Mouse (Mus musculus): ENCODE measurements around the gene Gfi1.
A peak's percentile ranks its signal among the peaks of the same experiment; 100 is the strongest.

The Gfi1 gene

DNA sequence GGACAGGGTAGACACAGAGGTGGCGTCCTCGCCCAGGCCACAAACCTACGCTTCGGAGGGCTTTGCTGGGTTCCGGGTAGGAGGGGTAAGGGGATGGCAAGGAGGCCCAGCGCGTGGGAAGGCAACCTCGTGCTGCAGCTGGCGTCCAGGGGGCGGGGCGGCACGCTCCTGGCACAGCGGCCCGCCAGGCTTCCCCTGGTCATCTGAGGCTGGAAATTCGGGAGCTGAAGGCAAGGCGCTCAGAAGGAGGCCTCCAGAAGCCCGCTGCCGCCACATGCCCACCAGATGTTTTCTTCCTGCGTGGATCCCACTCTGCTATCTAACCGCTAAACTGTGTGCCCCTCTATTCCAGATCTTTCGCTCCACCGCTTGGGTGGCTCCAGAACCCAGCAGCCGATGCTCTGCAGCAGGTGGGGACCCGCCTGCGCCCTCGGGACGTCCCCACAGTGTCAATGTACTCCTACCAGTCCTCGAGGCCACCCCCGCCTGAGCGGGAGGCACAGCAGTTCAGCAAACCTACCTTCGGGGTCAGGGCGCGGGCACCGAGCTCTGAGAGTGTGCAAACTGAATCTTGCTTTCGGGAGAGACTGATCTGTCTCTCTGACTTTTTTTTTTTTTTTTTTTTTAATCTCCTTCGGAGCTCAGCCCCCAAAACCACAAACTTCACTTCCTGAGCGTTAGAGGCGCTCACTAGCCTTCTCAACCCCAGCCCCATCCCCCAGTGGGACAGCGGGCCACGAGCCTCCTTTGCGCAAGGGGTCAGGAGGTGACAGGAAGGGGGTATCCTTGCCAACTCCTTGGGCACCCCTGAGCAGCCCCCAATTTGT is at the start of gene Gfi1:
Gene Gfi1 (minus strand): TSS at position 602 of the 827 bp plus-strand sequence.
- DNase-seq = peak; percentile 24 to 53

DNA sequence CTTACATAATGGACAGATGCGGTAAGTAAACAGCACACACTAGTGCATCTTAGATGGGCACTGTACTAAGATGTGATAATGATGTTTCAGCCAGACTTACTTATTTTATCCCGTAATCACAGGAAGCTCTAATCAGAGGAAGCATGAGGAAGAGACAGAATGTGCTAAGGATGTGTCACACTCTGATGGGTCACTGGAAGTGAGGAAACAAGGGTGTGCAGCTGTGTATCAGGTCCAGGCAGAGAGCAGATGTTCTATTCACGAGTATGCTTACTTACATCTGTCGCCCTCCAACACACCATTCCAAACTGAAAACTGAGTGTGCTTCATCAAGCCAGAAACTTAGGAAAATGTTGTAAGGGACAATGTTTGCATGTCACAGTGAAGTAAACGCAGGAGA is 46.2 kb upstream of the Gfi1 start:
- DNase-seq = no peak

DNA sequence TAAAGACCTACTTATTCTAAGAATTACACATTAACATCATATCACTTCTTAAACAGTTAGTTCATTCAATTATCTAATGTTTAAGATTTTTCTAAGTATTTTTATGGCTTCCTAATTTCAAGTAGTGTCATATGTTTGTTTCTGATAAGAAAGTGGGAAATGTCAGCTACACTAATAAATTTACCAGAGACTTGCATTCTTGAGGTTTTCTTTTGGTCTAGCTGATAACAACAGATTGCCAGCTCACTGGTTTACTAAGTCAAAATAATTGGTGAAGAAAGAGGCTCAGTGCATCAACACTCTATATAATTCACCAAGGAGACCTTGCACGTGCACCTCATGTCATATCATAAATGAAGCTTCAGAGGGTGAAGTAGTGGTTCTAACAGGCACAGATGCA is 42.4 kb upstream of the Gfi1 start:
- DNase-seq = no peak

DNA sequence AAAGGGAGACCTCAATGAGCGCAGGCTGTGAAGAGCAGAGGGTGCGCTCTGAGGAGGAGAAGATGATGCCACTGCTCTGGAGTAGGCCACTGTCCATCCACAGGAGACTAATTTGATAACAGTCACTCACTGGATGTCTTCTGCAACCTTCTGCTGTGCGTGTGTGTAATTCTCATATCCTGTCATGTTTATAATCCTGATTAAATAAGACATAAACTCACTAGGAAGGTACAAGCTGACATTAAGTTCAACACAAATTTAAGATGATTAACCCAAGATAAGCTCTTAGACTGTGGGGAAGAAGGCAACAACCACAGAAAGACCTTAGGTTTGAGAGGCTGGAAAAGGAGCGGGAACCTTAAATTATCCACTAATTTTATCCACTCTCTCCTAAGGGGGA is 40.1 kb upstream of the Gfi1 start:
- no peak for DNase-seq

DNA sequence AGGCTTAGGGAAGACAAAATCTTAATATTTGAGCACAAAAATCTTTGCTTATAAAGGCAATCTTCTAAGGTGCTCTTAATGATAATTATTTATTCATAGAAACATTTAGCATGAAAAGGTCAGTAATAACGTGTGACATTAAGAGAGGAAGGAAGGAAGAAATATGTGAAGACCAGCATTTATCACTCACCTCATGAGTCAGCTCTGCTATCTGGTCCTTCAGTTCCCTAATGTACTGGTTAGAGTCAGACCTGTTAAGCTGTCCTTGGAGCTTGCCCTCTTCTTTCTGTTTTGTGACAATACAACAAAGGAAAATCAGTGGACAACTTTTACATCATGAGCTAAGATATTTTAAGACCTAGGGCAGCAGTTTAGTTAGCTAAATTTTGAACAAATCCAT is 38.6 kb upstream of the Gfi1 start:
- DNase-seq = no peak

DNA sequence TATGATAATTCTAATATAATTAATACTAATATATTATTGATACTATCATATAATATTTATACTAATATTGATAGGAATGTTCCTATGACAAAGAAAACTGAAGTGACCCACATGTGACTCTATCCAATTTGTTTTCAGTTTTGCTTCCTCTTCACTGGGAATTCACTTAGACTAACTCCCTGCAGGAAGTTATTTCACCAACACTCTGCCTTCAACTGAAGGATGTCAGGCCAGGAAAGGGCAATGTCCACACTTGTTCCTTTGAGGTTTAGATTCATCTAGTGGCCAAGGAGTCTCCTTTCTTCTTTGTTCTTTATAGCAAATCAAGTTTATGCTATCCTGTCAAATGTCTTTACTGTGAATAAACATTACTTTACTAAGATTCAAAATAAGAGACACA is 37.8 kb upstream of the Gfi1 start:
- no peak for DNase-seq

DNA sequence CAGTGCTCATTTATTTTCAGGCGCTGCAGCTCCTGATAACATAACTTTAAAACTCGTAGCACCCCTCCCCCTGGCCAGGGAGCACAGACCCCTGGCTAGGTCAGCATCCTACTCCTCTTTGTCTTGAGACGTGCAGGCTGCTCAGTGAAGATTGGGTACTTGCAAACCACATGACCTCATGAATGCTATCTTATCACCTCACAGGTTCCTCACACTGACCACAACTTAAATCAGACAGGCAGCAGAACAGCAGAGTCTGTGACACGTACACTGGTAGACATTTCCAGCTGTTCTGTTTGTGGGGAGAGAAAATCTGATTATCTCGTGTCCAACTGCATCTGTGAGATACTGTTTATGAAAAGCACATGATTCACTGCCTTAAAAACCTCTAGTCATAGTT is 33.3 kb upstream of the Gfi1 start:
- DNase-seq = no peak

DNA sequence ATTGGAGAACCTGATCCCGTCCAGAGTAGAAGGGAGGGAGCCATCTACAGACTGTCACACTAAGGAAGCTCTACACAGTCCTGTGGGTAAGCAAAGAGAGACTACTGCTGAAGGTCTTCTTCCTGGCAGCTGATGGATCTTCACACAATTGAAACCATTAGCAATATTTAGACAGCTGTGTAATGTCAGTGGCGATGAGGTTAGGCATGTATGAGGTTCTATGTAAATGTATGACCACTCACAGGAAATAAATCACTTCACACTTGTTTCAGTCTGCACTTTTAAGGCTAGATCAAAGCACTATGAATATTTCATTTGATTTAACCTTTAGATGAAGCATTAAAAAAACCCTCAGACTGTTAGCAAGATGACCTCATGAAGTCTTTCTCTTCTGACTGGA is 30.2 kb upstream of the Gfi1 start:
- DNase-seq = no peak

DNA sequence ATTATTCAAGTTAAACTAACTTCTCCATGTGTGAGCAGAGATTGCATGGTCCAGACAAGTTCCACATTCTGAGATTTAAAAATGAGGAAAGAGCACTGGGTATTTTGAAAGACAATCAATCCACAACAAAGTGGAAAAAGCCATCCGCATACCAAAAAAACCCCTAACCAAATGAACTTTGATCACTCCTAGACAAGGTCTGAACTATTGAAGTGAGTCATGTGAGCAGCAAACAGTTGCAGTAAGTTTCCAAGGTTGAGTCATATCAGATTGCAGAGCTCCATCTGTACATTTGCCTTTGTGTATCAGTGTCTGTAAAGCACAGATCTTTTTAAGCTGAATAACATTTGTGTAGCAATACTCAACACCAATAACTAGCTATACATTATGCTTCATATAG is 28.9 kb upstream of the Gfi1 start:
- DNase-seq = no peak

DNA sequence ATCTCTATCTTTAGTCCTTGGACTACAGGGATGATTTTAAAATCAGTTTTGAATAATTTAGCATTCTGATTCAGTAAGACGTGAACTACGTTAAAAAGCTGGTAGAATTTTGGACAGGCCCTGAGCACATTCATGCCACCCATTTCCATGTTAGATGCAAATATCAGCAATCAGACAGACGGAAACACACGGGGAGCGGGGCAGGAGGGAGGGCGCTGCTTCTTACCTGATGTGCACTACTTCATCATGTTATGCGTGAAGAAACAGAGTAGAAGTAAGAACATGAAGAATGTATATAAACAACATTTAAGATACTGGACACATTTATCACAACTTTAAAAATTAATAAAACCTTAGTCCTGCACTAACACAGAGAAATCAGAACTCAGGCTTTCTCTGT is 27.8 kb upstream of the Gfi1 start:
- no peak for DNase-seq

DNA sequence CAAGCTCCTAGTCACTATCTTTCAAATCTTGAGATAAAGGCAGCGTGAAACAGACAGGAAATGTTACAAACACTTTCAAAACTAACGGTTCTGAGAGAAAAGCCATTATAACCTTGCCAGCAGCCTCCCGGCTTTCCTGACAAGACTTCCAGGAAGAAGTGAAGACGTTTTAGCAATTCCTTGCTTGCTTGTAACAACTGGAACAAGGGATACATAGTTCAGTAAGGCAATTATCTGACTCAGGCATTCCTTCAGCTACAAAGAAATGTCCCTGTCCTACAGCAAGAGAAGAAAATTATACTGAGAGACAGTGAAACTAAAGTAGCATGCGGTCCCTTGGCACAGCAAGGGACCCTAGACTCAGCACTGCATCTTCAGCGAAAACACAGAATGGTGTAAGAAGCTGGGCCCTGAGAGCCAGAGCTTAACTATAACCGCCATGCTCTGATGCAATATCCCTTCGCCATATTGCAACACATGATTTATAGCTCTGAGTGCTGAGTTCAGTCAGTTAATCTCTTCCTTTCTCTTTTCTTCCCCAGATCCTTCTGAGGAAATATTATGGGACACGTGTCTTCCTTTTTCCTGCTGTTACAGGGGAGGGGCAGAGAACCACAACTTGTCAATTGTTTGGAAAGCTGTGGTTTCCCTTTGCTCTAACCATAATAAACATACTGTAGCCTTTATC is 23.5 kb upstream of the Gfi1 start:
- no peak for DNase-seq

DNA sequence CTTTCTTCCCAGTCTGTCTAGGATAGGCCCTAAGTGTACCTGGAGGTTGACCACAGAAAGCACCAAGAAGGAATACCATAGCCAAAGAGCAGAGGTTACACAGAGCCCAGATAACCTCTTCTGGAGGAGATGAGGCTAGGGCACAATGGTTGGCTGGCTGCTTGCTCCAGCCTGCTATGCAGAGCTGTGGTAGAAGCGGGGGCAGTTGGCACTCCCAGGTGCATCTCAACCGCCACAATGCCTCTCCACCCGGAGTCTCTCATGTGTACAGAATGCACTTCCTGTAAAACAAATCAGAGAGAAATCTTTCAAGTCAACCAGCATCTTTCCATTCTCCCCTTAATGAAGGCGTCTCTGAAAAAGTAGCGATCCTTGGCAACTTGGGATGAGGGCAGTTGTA is 13.2 kb upstream of the Gfi1 start:
- DNase-seq = no peak

DNA sequence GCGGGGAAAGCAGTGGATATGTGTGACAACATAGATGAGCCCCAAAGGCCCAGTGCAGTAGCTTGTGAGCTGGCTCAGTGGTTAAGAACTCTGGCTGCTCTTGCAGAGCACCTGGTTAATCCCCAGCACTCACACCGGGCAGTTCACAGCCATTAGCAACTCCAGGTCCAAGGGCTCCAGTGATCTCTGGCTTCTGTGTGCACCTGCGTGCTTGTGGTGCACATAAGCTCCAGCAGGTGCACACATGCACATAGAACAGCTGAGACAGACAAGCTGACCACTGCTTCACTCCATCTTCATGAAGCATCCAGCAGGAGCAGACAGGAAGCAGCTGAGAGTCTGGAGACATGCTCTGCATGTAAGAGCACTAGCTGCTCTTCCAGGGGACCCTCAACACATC is 12.5 kb upstream of the Gfi1 start:
- DNase-seq = no peak

DNA sequence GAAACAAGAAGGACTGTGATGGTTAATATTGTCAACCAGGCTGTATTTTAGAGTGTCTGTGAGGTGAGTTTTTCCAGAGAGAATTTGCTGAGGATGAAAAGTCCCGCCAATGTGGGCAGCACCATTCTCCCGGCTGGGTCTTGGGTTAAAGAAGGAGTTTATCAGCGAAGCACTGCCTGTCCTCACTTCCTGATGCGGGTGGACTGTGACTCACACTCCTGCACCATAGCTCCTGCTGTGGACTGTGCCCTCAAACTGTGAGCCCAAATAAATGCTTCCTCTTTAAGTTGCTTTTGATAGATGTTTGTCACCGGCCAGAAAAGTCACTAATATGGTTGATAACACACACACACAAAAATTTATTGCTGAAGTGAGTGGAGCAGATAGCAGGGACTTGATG is 10.3 kb upstream of the Gfi1 start:
- no peak for DNase-seq

DNA sequence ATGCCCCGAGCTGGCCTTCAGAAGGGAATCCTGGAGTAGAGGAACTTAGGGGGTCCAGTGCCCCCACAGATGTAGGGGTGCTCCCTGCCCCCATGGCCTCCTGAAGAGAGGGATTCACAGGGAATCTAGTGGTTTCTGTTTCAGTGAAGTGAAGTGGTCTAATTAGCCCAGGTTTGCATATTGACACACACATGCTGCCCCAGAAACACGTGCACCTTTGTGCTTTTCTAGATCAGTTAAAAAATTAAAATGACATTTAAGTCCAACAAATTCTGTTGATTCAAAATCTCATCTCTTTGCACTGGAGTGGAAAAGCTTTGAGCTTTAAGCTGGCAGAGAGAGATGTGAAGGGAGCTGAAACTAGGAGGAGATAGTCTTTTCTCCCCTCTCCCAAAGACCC is 6.0 kb upstream of the Gfi1 start:
- DNase-seq = no peak

DNA sequence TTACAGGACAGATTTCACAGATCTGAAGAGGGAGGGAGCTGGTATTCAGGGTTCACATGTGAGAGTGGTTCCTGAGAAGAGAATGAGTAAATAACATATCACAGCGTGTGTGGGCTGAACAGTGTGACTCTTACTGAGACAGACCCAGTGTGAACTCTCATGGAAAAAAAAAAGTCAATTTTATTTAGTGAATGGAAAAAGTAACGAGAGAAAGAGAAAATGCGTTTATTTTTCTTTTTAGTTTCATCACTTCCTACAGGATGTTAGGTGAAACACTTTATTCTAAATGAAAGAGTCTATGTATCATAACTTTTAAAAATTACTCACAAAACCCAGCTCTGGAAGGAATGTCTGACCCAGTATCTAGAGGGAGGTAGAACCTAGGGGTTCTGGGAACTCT is 5.6 kb upstream of the Gfi1 start:
- no peak for DNase-seq

DNA sequence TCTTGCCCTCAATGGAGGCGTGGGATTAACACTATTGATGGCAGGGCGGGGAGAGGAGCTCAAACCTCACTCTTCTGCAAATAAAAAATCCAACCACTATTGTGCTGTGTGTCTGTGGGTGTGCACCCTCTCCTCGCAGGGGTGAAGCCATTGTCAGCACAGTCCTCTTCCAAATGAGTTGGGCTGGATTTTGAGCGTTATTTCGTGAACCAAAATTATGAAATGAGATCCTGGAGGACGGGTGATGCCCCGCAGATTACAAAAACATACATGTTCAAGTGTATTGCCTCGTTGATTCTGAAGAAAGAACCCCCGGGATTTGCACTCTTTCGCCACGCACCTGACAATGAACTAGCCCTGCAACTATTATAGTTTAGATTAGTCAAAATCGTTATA is 1.2 kb upstream of the Gfi1 start:
- DNase-seq = no peak

DNA sequence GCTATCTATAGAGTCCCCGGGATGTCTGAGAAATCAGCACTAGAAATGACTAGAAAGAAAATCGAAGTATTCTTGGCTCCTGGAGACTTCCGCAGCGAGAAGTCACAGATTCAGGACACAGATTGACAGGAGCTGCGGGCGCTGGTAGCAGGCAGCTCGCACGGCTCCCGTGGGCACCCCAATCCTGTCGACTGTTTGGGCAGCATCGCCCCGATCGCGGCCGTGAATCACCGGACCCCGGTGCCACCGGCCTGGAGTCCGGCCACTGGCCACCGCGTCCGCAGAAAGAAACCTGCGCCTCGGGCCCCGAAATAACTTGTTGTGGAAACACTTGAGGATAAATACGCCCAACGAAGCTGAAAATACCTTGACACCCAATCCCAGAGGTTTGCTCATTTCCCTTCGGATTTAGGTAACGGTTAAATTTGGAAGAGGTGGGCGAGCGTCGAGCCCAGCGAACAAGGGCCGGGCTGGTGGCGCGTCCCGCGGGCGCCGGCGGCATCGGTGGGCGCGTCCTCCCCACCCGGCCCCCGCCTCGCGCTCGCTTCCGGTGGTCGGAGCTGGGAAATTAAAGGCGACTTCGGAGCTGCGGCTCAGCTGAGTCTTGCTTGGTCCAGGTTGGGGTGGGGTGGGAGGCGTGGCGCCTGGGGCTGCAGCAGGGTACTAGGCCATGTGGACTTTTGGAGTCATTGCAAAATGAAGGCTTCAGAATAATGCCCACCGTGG is 608 bp upstream of the Gfi1 start:
- peak; percentile 14 to 36 for DNase-seq

DNA sequence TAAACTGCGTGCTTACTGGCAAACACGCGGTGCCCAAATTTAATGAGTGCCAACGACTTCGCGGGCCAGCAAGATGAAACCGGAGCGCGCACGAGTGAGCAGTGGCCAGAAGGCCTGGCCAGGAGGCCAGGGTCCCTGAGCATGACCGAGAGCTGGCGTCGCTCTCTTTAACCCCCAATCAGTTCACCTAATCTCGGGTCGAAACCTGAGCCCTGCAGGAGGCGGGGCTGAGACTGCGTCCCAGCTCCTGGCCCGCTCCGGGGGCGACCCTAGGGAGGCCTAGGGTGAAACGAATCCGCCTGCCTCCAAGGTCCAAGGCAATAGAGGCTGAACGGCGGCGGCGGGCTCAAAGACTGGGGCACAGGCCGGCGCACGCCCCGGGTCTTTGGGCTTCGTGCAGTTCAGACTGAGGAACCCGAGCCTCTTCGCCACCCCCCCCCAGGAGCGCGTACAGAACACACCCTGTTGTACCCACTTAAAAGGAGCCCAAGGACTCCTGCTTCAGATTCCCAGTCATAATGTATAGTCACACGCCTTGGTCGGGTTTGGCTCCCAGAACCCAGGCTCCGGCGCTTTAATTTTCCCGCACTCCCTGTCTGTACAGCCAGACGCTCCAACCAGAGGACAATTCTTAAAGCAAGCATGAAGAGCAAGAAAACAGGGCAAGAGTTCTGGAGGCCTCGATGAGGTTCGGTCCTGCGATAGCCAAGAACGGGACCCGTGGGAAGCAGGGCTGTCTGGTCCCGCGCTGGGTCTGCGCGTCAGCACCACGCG is 988 bp downstream of the Gfi1 start:
- DNase-seq = peak; percentile 32 to 40

DNA sequence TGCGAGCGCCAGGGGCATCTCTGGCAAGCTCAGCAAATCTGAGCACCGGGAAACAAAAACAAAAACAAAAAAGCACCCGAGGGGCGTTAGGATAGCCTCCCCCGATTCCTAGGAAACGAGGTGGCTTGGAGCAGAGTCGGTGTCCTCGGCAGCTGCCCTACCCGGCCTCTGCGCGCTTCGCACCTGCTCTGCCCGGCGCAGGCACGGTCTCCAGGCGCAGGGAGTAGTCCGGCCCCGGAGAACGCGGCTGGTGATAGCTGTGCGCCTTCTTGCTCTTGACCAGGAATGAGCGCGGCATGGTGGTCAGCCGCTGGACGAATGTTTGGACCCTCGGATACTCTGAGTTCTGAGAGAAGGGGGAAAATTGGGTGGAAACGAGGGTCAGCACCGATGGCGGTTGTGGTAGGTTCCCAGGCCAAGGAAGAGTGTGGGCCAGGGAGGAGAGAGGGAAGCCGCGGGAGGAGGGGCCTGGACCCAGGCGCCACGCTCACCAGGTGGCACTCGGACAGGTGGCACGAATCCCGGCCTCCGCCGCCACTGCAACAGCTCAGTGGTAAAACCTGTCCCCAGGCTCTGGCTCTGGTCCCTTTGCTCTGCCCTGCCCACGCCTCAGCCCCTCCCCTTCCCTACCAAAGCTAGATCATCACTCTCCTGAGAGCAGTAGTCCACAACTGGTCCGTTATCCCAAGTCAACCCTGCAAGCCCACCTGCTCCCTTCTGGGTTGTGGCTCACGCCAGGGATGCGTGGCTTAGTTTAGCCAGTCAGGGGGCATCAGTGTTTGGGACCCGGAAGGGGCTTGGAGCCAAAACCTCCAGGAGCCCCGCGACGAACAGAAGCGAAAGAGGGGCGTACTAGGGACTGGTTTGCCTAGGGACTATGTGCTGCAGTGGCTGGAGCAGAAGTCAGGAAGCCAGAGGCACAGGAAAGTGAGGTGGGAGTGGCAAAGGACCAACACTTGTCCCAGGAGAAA is 2.0 kb downstream of the Gfi1 start:
- DNase-seq = peak; percentile 33 to 50

DNA sequence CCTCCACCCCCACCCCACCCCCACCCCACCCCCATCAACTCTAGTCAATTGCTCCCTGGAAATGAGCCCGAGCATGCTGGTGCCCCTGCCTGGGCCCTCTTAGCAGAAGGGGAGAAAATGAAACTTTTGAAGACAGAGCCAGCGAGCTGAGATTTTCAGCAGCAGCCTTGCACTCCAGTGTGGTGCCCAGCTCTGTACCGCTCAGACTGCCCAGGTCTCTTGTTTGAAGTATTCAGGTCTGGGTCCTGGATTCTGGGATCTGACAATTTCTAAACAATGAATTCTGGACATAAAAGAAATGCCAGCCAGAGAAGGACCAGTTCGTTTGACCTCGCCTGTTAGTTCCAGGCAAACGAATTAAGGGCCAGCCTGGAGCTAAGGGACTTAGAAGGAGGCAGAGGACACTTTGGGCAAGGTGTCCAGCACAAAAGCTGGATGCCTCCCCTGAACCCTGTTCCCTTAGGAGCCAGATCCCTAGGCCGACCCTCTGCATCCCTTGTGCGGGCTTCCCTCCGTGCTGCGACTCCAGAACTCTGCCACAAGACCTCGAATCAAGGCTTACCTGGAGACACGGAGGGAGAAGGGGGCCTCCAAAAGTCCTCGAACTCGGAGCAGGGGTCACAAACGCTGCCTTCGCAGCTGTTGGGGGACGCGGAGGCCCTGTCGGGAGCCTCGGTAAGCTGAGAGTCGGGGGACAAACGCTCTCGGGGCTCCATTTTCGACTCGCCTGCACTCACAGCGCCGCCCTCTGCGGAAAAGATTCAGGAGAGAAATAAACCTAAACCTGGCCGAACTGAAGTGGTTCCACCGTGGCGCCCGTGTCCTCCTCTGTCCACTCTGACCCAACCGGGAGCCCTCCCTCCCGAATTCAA is 2.9 kb downstream of the Gfi1 start:
- peak; percentile 36 to 58 for DNase-seq

Data from kidney, postnatal 4 days (tissue).